Mouse (Mus musculus): ENCODE data around the gene Tsfm.
"Not testable (repeated sequence)": the region's sequence is repeated elsewhere in the genome, so short reads cannot be mapped to it uniquely, and the experiment has no call there.

Tsfm gene

DNA sequence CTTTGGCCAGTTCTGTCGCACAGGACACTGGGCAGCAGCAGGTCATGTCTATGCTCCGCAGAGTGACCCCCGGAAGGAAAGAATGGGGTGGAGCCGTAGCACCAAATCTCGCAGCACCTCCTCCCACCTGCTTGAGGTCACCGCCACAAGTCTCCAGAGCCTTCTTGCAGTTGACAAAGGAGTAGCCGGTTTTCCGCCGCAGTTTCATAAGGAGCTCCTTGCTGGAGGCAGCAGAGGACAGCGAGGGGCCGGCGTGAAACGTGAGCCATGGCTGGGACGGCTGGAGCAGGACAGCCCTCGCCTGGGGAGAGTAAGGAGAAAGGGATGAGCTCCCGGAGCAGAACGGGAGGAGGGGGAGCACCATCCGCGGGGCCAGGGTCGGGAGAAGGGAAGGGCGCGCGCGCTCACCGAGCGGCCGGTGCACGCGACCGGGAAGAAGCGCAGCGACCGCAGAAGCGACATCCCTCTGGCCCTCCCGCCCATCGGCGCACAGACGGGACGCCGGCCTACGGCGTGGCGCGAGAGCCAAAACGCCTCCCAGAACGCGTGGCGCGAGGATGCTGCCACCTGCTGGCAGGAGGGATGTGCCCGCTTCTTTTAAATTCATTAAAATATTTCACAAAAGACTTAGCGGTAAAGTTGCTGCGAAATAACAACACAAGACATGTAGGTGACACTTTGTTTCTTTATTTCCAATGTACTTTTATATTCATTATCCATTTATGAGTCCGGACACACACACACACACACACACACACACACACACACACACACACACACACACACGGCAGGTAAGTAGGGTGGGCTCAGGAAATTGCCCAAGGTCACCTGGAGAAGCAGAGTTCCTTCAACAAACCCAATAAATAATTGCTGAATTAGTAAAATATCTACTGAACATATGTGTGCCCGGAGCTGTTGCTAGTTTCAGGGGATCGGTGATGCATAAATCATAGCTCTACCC, at the start of gene Tsfm:
Gene Tsfm, minus strand, starts transcription at position 505 of the 961 bp plus-strand sequence.
- peak; percentile 88 for DNase-seq (ENCODE audit: low spot score)

DNA sequence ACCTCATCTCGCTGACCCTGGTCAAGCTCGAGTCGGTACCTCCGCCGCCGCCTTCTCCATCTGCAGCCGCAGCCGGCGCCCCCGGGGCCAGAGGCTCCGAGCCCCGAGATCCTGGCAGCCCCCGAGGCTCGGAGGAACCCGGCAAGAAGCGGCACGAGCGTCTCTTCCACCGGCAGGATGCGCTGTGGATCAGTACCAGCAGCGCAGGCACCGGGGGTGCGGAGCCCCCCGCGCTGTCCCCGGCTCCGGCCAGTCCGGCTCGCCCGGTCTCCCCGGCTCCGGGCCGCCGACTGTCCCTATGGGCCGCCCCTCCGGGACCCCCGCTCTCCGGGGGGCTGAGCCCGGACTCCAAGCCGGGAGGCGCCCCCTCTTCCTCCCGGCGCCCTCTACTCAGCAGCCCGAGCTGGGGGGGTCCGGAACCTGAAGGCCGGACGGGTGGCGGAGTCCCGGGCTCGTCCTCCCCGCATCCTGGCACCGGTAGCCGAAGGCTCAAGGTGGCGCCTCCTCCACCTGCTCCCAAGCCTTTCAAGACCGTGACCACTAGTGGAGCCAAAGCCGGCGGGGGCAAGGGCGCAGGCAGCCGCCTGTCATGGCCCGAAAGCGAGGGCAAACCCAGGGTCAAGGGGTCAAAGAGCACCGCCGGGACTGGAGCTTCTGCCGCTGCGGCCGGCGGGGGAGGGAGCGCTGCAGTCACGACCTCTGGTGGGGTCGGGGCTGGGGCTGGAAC, 49.2 kb upstream of the Tsfm start:
- DNase-seq (ENCODE audit: low spot score), result no peak

DNA sequence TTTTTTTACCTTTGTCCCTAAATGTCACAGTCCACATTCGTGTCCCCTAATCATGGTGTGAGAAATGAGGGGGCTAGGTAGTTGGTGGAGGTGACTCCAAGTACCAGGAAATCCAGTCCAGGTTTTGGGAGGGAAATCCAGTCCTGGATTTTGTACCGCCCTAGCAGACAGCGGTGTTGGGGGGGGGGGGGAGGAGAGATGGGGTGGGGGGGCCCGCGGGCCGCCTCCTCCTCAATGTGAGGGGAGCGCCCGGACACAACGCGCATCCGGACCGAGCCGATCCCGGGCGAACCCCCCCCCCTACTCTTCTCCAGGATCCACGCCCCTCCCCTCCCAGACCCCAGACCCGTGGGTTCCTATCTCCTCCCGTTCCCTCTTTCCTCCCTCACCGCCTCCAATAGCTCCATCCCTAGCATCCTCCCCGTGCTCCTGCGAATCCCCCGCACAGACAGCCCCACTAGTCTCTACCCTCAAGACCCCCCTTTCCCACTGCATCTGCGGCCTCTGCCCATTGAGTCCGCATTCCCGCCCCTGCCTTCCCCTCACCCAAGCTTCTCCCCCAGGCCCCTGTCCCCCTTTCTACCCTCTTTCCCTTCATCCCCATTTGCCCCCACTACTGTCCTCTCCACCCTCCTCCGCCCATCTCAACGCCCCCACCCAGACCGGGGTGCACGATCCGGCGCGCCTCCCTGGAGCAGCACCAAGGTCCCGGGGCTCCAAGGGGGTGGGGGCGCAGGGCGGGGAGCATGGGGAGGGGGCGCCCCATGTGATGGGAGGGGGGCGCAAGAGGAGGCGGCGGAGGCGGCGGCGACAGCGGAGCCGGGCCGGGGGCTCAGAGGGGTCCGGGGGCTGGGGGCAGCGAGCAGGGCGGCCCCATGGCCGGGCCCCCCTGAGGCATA, 48.3 kb upstream of the Tsfm start:
- DNase-seq (ENCODE audit: low spot score), result no peak

DNA sequence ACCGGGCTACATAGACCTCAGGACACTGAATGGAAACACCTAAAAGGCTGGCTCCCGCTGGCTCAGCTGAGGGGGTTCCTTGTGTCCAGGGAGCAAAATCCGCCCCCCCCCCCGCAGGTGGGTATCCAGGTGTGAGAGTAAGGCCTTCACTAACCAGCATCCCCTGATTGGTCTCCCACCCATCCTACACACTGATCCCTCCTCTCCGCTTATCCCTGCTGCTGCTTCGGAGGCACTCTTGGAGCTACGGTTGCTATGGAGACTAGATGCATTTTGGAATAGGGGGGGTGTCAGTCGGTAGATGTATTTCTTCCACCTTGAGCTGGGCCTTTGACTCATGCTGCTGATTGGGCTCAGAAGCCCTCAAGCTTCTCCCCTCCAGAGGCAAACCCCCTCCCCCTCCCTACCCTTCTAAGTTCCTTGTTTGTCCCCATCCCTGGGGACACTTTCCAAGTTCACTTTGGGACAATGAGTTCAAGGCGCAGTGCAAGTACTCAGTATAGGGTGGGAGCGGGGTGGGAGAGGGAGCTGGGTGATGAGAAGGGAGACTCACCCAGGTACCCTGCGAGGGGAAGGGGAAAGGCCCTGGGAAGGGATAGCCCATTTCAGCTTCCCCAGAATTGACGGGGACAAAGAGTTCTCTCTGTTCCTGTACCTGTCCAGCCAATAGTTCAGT, 47.5 kb upstream of the Tsfm start:
- DNase-seq (ENCODE audit: low spot score), result no peak

DNA sequence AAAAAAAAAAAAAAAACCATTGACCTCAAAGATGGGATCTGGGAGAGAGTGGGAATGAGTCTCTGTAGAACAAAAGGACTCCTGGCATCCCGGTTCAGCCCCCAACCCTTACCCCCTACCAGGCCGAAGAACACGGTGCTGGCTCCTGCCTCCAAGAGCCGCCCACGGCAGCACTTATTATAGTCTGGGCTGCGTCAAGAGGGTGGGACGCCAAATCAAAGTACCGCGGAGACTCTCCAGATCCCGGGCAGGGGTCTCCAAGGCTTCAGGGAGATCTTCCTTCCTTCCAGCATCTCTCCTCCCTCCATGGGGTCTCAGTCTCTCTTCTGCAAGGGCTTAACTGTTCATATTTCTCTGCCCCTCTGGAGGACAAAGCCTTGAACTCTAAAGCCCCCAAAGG, 46.9 kb upstream of the Tsfm start:
- DNase-seq (ENCODE audit: low spot score), result no peak

DNA sequence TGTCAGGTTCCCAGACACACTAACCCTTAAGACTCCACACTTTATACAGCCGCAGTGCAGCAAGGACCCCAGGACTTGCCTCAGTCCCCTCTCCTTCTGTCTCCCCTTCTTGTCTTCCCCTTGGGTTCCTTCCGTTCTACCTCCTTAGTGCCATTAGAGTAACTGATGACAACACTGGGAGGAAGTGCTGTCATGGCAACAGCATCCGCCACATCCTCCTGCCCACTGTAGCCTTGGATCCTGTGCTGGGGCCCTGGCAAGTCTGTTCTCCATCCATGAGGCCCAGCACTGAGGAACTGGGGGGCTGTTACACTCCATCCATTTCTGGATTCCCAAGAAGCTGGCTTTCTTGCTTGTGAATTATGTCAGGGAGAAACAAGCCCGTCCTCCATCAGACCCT, 45.4 kb upstream of the Tsfm start:
- DNase-seq (ENCODE audit: low spot score), result no peak

DNA sequence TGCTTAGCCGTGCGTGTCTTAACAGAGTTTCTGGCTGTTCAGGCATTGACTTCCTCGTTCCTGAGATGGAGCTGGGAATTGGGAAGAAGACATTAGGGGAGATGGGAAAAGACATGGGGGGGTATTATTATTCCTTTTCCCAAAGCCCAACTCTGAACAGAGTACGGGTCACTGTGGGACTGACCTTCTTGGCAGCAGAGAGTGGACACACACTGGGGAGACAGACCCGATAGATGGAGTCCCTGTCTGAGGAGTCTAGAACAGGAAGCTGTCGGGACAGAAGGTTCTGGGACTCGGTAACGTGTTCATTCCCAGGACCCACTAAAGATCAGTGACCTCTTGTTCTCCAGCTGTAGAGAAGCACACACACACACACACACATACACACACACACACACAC, 45.0 kb upstream of the Tsfm start:
- no peak for DNase-seq (ENCODE audit: low spot score)

DNA sequence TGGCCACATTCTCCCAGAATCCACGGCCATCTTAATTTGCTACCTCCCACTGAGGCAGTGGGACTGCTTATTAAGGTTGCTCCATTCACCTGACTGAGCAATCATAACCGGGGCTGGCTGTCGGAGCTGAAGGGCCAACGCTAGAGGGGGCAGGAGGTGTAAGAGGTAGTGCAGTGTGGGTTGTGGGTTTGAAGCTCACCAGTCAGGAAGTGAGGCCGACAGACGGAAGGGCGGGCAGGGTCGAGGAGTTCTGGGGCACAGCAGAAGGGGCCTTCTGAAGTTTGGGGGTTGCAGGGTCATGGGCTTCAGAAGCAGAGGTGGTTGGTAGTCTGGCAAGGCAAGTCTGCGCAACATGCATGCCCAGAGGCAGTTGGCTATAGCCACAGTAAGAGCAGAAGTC, 44.4 kb upstream of the Tsfm start, which contains the start of gene Agap2:
Gene Agap2, plus strand, starts transcription at position 205 of the 400 bp plus-strand sequence.
- DNase-seq (ENCODE audit: low spot score), result no peak

DNA sequence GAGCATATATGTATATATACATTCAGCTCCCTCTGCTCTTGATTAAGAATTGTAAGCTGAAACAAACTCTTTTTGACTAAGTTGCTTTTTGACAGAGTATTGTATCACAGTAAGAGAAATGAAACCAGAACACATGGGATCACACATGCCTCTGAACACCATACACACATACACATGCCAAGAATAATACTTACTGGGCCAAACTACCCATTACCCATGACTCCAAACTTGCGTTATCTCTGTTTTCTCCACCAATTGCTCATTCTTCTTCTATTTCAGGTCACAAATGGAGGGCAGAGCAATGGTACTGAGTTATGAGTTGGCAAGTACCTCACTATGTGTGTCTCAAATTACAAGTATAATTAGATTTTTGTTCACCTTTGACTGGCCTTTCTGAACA, 43.3 kb upstream of the Tsfm start:
- peak; percentile 65 for DNase-seq (ENCODE audit: low spot score)

DNA sequence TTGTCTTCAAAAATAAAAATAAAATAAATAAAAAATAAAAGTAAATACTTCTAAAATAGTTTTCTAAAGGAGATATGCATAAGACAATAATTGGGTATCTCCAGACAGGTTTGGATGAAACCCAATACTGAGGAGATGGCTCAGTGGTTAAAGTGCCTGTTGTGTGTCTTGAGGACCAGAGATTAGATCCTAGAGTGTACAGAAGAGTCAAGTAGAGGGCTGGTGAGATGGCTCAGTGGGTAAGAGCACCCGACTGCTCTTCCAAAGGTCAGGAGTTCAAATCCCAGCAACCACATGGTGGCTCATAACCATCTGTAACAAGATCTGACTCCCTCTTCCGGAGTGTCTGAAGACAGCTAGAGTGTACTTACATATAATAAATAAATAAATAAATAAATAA, 42.3 kb upstream of the Tsfm start:
- not testable (repeated sequence) for DNase-seq (ENCODE audit: low spot score)

DNA sequence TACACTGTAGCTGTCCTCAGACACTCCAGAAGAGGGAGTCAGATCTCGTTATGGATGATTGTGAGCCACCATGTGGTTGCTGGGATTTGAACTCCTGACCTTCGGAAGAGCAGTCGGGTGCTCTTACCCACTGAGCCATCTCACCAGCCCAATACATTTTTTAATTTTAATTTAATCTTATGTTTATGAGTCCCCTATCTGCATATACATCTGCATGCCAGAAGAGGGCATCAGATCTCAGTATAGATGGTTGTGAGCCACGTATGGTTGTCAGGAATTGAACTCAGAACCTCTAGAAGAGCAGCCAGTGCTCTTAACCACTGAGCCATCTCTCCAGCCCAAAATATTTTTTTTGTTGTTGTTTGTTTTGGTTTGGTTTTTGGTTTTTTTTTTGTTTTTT, 41.6 kb upstream of the Tsfm start:
- DNase-seq (ENCODE audit: low spot score), result not testable (repeated sequence)

DNA sequence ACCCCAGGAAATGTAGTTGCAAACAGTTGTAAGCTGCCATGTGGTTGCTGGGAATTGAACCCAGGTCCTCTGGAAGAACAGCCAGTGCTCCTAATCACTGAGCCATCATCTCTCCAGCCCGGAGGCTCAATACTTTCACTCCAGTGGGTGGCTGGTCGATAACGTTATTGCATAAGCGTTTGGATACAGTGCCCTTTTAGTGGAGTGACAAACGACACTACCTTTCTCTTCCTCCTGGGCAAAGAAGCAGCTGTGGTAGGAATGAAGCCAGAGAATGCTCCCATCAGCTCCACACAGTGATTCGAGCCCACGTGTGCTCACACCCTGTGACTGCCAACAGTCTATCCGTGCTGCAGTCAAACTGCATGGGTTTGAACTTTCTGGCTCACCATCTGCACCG, 40.6 kb upstream of the Tsfm start:
- DNase-seq (ENCODE audit: low spot score), result no peak

DNA sequence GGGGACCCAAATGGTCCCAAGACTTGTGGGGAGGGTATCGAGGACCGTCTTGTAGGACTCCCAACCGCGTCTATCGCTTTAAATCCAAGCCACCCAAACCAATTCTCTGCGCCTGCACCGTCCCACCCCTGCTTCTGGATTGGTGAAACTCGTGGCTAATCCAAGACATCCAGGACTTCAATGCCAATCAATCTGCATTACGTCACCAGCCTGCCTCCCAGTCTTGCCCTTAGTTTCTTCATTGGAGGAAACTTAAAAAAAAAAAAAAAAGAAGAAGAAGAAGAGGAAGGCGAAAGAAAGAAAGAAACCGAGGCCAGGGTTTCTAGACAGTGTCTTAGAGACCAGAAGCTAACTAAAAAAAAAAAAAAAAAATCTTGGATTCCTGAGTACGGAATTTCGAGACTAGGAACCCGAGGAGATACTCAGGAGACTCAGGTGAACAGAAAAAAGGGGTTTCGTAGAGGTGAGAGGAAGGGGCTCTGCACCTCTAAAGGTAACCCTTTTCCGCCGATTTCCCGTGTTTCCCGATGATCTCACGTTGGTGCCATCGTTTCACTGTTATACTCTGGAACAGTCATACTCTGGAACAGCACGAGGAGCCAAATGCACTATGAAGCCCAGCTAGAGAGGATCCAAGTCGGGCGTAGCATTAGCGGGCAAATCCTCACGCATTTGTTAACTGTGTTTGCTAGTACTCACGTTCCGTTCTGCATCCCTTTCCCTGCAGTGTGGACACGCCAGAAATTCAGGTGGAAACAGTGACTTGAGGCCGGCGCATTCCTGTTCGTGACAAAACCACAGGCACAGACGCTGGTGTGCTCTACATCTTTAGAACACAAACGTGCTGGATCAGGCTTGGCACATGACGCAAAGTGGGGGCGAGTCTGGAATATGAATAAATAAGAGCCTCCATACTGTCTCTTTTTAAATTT, 39.8 kb upstream of the Tsfm start, which contains the start of gene Tspan31:
Gene Tspan31, minus strand, starts transcription at position 75 of the 932 bp plus-strand sequence.
- DNase-seq (ENCODE audit: low spot score), result peak; percentile 98

DNA sequence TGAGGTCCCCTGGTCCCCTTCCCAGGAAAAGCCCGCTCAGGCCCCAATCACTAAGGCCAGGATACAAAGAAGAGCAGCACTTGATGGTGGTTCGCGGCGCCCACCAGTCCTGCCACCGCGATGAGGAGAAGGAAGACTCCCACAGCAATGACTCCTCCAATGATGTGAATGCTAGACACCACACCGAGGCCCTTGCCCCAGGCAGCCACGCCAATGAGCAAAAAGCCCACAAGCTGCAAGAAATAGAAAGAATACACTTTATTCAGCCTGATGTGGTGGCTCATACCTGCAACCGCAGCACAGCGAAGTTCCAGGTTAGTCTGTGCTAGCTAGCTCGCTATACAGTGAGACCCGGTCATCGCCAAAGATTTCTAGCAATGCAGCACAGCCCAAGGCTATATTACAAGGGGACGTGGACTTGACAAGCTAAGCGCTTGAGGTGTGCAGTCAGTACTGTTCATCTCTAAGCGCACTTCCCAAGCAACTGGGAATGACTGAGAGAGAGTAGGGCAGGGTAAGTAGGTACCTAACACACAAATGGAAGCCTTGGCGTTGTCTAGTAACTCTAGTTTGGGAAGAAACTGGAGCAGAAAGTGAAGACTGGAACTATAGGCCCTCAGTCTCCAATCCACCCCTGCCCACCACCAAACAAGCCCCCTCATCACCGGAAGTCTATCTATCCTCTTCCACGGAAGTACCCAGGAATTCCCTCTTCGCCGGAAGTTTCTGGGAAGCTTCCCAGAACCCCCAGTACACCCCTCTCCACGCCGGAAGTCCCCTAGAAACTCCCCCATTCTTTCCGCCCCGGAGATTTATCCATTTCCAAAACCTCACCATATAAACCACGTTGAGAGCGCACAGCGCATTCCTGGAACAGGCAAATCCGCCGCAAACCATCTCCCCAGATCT, 38.9 kb upstream of the Tsfm start:
- peak; percentile 38 for DNase-seq (ENCODE audit: low spot score)

DNA sequence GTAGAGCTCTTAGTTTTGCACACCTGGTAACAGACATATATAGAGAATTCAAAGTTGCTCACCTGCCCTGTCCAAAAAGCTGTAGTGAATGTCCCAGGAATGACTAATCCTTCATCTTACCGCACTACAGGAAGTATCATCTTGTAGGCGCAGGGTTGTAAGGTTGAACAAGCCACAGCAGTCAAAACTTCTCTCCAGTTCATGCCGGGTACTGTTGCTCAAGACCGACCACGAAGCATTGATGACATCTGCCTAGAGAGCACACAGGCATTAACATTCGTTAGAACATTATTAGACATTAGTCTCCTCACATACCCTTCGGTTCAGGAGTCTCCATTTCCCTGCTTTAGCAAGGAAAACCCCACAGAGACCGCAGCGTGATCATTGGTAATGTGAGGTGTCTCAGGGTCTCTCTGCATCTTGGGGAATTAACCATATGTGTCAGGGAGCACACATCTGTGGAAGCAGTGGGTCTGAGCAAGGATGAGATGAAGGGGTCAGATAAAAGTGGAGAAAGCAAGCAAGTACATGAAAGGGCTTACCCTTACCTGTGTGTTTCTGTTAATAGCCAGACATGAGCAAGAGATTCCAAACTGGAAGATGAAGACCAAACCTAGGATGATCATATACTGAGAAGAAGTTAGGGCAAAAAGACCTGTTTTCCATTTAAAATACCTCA, 37.9 kb upstream of the Tsfm start:
- no peak for DNase-seq (ENCODE audit: low spot score)

DNA sequence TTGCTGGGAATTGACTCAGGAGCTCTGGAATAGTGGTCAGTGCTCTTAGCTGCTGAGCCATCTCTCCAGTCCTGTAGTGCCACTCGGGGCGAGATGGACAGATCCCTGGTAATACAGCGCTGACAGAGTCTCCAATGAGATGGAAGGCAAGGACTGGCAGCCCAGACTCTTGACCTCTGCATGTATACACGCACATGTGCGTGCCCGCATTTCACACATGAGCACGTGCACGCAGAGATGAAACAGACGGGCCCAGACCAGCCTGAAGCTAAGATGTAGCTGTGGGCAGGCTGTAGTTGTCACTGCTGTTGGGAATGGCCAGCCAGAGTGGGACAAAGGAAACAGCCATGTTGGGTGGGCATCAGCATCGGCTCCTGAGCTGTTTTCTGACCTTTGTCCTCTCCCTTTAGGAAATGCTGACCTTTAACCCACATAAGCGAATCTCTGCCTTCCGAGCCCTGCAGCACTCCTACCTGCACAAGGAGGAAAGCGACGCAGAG, 35.9 kb upstream of the Tsfm start:
- no peak for DNase-seq (ENCODE audit: low spot score)

DNA sequence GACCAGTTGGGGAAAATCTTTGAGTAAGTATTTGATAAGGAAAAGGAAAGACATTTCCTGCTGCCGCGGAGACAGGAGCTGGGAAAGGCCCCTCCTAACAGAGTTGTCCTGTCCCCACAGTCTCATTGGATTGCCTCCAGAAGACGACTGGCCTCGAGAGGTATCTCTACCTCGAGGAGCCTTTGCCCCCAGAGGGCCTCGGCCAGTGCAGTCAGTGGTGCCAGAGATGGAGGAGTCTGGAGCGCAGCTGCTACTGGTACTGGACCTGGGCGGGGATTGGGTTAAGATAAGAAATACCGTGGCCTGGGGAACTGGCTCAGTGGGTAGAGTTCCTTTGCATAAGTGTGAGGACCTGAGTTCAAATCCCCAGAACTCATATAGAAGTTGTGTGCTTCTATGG, 35.3 kb upstream of the Tsfm start:
- no peak for DNase-seq (ENCODE audit: low spot score)

All from adipocyte (in vitro differentiated cells).